Mouse (Mus musculus) kidney, postnatal 14 days (tissue): ENCODE data around the gene Shmt2.
A peak's percentile ranks its signal among the peaks of the same experiment; 100 is the strongest.

Source experiments
- DNase-seq: peaks from one replicate; pipeline ENCODE4 v3.0.0; 2022; ENCODE audit warnings: mixed read lengths

Shmt2 gene

GRCm38 (mm10) chr10:127522088-127522581 is at the start of gene Shmt2:
TSS of gene Shmt2 (minus strand) at chr10:127522444.
- peak; percentile 91 for DNase-seq

GRCm38 (mm10) chr10:127570937-127571641 is 48.8 kb upstream of the Shmt2 start:
- peak; percentile 41 for DNase-seq

DNA sequence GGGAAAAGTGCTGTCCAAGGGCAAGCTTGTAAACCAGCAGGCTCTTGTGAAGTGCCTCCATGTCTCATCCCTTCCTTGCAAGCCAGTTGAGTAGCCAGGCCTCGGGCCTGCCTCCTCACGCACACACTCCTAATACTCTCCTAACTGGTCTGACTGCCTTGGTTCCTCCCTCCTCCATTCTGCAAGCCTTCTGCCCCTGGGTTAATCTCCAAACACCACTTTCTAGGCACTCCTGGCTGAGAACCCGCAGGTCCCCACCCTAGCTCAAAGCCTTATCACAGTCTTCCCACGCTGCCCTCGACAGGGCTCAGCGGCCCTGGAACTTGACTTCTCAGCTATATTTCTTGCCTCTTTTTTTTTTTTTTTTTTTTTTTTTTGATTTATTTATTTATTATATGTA is 48.1 kb upstream of the Shmt2 start:
- no peak for DNase-seq

DNA sequence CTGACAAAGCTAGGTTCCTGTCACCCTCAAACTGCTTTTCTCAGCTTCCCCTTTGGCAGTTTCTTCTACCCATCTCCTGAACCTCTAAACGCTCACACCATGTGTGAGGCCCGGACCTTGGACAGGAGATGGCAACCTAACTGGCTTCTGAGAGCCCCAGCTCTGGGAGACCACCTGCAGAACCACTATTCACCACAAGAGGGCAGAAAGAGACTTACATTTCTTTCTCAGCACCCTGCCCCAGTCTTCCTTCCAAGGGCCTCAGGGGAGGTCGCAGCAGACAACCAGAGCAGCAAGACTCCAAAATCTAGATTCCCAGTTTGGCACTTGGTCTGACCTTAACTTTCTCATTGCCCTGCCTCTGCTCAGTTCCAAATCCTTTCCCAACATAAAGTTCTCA is 47.2 kb upstream of the Shmt2 start:
- DNase-seq = peak; percentile 88

DNA sequence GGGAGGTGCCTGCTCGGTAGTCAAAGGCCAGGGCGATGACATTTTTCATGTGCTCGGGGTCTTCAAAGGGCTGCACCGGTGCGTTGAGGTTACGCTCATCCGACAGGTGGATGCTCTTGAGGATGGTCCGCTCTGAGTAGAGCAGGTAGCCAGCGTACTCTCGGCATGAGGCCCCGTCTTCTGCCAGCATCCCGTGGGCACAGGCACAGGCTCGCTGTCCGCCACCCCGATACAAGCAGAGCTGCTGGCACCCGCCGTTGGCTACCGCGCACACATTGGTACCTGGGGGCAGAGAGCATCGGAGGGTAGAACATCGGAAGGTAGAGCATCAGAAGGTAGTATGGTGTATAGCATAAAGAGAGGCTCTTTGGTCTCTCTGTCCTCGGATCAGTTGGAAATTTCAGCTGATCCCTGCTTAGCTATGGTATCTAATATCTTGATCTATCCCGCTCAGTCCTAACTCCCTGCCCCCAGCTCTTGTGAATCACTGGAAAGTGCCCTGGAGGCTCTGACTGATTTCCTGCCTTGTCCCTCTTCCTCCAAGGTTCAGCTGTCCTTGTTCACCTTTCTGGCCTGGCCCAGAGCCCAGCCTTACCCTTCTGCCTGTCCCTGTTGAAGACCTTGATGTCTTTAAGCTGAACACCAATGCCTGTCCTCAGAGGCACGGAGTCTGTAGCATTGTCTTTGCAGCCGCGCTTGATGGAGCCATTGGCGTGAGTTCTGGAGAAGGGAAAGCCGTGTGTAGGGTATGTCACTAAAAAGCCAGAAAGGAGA is 44.5 kb upstream of the Shmt2 start:
- no peak for DNase-seq

GRCm38 (mm10) chr10:127564301-127564700 is 42.1 kb upstream of the Shmt2 start:
- peak; percentile 57 for DNase-seq

GRCm38 (mm10) chr10:127563840-127564239 is 41.6 kb upstream of the Shmt2 start:
- no peak for DNase-seq

- no peak for DNase-seq
Measured at GRCm38 (mm10) chr10:127561145-127561544, 38.9 kb upstream of the Shmt2 start.

GRCm38 (mm10) chr10:127557397-127557796 is 35.2 kb upstream of the Shmt2 start:
- DNase-seq = no peak

DNA sequence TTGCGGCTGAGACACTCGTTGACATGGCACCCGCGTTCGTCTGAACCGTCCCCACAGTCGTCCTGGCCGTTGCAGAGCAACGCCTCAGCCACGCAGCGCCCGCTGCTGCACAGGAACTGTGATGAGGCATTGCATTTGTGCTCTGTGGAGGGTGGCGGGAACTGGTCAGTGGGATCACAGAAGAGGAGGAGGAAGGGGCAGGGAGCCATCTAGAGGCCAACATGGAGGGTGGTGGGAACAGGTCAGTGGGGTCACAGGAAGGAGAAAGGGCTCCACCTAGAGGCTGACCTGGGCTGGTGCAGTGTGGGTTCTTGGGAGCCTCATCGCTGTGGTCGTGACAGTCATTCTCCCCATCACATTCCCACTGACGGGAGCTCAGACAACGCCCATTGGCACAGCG is 33.5 kb upstream of the Shmt2 start:
- no peak for DNase-seq

- DNase-seq = no peak
Measured at GRCm38 (mm10) chr10:127549892-127550291, 27.6 kb upstream of the Shmt2 start.

GRCm38 (mm10) chr10:127548236-127548635 is 26.0 kb upstream of the Shmt2 start:
- no peak for DNase-seq

DNA sequence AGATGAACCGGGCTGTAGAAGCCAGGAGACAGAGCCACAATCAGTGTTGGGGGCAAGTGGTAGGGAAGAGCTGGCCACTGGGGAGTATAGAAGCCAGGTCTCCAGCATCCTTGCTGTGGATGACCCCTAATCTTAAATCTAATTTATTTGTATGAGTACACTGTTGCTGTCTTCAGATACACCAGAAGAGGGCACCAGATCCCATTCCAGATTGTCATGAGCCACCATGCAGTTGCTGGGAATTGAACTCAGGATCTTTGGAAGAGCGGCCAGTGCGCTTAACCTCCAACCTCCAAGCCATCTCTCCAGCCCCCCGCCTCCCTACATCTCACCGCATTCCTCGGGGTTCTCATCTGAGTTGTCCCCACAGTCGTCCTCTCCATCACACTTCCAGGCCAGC is 24.3 kb upstream of the Shmt2 start:
- DNase-seq = no peak

DNA sequence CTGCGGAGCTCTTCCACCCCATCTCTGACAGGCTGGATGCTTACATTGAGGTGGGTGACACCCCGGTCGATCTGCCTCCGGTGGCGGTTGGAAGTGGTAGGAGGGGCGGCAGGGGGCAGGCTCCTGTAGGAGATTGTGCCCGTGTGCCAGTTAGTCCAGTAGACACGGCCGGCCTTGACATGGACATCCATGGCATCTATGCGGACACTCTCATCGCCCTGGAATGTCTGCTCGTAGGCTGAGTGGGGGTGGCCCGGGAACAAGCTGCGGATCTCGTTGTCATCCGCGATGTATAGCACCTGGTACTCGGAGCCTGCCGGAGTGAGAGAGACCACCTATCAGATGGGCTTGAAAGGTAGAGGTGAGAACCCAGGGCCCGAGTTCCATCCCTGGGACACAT is 22.1 kb upstream of the Shmt2 start:
- no peak for DNase-seq

- DNase-seq = no peak
Measured at GRCm38 (mm10) chr10:127543916-127544315, 21.7 kb upstream of the Shmt2 start.

- DNase-seq = no peak
Measured at GRCm38 (mm10) chr10:127542720-127543119, 20.5 kb upstream of the Shmt2 start.

GRCm38 (mm10) chr10:127542084-127542483 is 19.8 kb upstream of the Shmt2 start:
- DNase-seq = no peak

DNA sequence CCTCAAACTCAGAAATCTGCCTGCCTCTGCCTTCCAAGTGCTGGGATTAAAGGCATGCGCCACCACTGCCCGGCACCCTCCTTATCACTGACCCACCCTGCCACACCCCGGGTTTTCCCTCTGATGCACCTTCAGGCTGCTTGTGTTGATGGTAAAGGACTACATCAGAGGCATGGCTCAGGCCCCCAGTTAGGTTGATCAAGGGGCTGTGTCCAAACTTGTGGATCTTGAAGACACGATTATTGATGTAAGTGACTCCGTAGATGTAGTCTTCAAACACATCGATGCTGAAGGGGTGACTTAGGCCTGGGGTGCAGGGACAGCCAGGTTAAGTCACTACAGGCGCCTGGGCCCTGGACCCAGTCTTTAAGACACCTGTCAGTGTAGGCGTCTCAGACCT is 19.3 kb upstream of the Shmt2 start:
- DNase-seq = no peak

DNA sequence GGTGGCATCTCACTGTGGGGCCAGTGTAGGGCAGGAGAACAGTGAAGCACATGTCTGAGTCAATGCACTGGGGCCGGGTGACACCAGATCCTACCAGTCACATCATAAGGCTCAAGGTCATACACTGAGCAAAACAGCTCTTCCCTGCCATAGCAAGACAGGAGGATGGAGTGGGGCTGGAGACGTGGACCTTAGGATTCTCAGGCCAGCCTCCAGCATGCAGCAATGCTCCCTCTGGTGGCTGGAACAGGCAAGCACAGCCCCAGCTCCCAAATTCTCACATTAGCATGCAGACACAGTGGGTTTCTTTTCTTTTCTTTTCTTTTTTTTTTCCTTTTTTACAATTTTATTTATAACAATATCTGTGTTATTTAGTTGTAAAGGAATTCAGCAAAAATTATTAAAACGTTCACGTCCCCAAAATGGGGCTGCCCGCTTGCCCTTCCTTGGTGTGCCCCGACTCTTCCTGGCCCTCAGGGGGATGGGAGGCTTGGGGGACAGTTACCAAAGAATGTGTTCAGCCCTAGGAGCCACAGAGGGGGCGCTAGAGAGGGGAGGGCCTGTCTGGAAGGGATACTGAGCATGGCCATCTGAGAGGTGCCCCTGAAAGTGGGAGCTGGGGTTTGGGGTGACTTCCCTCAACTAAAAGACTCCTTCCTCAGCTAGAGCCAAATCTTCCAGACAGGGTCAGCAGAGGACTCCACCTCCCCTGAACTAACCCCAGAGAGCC is 15.8 kb upstream of the Shmt2 start:
- peak; percentile 88 for DNase-seq

DNA sequence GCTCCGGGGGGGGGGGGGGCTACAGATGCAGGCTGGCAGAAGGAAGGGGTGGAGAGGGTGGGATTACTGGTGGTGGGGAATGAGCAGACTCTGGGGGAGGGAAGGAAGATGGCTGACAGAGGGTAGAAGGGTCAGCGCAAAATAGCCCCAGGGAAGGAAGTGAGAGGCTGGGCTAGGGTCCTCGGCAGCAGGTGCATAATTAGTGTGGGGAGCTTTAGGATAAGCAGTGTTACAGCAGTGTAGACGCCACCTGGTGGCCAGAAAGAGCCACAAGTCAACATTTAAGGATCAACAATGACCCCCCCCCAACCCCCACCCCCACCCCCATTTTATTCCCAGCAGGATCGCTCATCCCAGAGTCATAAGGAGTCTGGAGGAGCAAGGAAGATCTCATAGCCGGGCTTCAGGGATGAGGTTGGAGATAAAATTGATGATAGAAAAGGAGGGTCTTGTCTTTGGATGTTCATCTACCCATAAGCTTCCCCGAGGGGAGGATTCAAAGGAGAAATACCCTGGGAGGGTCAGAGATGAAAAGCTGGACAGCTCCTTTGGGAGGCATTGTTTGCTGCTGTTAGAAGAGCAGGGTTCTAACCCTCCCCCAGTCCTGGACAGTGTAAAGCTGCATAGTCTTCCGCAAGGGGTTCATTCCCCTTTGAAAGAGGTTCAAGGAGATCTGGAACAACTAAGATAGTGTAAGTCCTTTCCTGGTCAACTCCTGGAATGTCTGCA is 14.5 kb upstream of the Shmt2 start:
- DNase-seq = peak; percentile 65

DNA sequence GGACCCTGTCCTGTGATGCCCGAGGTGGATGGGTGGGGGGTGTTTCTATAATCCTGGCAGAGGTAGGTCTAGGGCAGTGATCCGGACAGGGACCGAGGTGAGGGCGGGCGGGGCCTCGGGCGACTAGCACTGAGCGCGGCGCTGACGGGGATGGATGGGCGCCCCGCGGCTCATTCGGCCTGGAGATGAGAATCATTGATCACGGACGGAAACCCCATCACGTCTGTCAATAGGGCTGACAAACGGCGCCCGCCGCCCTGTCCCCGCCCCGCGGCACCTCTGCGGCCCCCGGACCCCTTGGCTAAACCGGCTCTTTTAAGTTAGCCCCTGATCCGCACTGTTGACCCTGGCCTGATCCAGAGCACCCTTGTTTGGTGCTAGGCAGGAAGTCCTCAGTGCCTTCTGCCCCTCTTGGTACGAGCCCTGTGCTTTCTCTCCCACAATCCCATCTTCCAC is 12.7 kb upstream of the Shmt2 start:
- no peak for DNase-seq

- DNase-seq = peak; percentile 53
Measured at GRCm38 (mm10) chr10:127534036-127534928, 12.0 kb upstream of the Shmt2 start, which contains the start of gene Nxph4. TSS of gene Nxph4 (minus strand) at chr10:127534559.
